Mouse (Mus musculus): ENCODE measurements at regions not wholly inside any gene's neighbourhood (a gene's known extent, or its start where the extent isn't known, plus 50 kb on each side); places are given as distances from the start of the nearest gene placed in this dataset.

- no peak for TF ChIP-seq CTCF (conservative IDR thresholded peaks at IDR 0.05; ENCODE audit: low read length)
- no peak for TF ChIP-seq POU5F1 (IDR thresholded peaks at IDR 0.05; ENCODE audit: borderline replicate concordance, low read length)
These were observed 110.8 kb upstream of the Tbx3 start for GRCm38 (mm10) chr5:119559696-119560095.
